Mouse (Mus musculus): ENCODE data around the gene Cfap54. TPM values are rescaled to one million over a fixed set of nuclear protein-coding genes. Genes with fewer than 3 reads are reported as not detected.

Gene Cfap54
- total RNA-seq (2021): 10 to 100 TPM; 14.9 to 21.5 TPM
- long read RNA-seq, experiment 1: 0 reads
- long read RNA-seq, experiment 2, partial matches to known transcripts: 0 of 1 reads
- long read RNA-seq, experiment 2, other reads (novel, unspliced or antisense): 1 of 1 reads

DNA sequence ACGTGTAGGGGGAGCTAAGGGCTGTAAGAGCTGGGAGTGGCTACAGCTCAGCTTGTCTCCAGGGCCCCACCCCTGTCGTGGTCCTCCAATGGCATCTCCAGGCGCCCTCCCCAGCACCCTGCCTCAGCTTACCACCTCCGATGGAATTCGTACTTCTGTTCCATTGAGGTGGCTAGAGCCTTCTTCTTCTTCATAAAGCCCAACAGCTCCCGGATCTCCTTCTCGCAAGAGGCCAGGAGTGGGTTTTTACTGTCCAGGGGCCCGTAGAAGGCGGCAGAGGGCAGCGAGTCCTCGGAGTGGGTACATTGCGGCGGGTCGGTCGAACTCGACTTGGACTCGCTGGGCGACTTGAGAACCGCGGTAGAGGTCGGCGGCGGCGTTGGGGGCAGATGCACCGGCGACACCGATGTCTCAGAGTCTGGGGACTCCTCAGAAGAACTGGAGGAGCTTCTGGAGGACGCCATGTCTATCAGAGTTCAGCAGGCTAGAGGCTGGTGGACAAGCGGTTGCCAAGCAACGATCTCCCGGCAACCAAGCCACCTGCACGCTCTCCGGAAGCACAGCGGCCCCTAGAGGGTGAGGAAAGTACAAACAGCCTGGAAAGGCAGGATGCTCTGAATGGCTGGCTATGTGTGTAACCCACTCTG, at the start of gene Cfap54:
Gene Cfap54, minus strand, starts transcription at position 486 of the 647 bp plus-strand sequence.
- intact Hi-C loops (cut with DNase I): loop anchor here (10.0 kb wide), 1 partner anchor 84 kb away; the partner anchor contains the start of gene Cdk17

DNA sequence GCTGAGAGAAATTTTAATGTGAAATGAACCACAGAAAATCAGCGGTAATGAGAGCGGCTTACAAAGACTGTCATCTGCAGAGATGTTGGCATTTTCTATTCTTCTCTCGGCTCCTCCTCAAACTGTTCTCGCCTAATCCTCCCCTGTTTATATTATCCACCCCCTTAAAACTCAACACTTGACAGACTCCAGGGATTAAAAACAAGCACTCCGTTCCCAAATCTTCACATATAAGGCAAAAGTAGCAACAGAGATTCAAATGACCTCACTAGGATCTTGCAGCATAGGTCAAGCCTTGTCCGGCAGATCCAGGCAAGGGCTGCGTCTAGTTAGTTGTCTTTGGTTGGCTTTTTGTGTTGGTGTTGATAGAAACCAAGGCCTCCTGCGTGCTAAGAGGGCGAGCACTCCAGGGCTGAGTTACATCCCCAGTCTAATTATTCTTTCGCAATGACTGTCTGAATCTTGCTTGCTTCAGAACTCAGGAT, 49.1 kb upstream of the Cfap54 start:
- intact Hi-C loops (cut with DNase I): no loop called here
- peak in 1 of 2 experiments; percentile 33 for DNase-seq (ENCODE audit: low spot score in 2 of 2)

More for the DNA sequence above, at the start of gene Cfap54:
- DNase-seq (ENCODE audit: low spot score in 2 of 2): peak; percentile 91

DNA sequence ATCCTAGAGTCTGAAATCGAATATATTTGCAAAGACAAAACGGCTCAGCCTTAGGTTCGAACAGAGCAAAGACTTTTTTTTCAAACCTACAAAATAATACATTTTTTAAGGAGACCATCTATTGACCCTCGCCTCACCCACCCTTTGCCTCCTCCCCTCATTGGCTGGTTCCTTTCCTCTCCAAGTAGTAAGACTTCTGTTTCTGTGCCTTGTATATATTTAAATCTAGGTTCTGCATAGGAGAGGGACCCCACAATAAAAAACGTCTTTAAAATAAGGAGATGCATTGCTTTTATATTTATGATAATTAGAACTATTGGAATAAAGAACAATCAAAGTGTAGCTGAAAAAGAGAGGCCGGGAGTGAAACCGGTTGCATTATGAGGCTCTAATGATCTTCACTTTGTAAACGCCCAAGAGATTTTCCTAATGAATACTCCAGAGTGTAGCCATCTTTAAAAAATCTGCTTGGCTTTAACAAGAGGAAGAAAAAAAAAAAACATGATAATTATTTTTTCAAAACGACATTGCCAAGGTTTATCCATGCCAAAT, 48.6 kb upstream of the Cfap54 start:
- intact Hi-C loops (cut with DNase I): loop anchor here (10.0 kb wide), 1 partner anchor 55 kb away; no protein-coding TSS in a partner anchor
- DNase-seq (ENCODE audit: low spot score in 2 of 2): no peak

DNA sequence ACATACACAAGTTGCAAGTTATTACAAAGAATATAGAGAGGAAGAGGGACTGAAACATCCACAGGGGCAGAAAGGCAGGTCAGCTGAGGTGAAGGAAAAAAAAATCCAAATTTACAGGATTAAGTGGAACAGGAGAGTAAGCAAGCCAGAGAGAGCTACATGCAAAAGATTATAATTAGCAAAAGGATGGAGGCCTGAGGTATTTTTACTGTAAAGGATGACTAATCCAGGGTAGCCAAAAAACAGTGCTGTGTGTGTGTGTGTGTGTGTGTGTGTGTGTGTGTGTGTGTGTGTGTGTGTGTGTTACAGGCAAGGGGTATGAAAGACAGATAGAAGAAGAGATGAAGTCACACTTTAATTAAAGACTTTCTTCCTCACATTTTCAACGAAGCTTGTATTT, 47.9 kb upstream of the Cfap54 start:
- intact Hi-C loops (cut with DNase I): loop anchor here (10.0 kb wide), 1 partner anchor 55 kb away; no protein-coding TSS in a partner anchor
- peak in 1 of 2 experiments; percentile 77 for DNase-seq (ENCODE audit: low spot score in 2 of 2)

DNA sequence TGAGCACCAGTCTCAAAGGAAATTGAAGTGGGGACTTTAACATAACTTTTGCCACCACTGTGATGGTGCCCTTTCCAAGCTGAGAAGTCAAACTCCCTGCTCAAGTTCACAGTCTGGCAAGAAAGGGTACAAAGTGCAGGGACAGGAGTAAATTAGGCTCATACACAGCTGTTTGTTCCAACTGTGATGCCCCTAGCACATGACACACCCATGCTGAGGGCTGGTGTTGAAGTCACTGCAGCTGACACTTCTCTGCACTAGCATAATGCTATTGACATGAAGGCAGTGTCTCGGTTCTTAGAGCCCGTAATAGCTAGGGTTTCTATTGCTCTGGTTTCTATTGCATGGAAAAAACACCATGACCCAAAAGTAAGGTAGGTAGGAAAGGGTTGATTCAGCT, 47.1 kb upstream of the Cfap54 start:
- no peak for DNase-seq (ENCODE audit: low spot score in 2 of 2)
- intact Hi-C loops (cut with DNase I): loop anchor here (10.0 kb wide), 1 partner anchor 54 kb away; no protein-coding TSS in a partner anchor

DNA sequence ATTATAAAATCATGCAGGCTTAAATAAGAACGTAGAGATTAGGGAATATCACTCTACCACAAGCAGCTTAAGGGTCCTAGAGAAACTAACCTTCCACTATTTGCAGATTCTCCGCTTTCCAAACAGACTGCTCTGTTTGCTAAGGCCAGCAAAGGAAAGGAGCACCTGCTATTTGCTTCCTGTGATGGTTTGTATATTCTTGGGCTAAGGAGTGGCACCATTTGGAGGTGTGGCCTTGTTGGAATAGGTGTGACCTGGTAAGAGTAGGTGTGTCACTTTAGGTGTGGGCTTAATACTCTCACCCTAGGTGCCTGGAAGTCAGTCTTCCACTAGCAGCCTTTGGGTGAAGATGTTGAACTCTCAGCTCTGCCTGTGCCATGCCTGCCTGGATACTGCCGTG, 44.6 kb upstream of the Cfap54 start:
- DNase-seq (ENCODE audit: low spot score in 2 of 2): no peak
- intact Hi-C loops (cut with DNase I): loop anchor here (10.0 kb wide), 1 partner anchor 51 kb away; no protein-coding TSS in a partner anchor

DNA sequence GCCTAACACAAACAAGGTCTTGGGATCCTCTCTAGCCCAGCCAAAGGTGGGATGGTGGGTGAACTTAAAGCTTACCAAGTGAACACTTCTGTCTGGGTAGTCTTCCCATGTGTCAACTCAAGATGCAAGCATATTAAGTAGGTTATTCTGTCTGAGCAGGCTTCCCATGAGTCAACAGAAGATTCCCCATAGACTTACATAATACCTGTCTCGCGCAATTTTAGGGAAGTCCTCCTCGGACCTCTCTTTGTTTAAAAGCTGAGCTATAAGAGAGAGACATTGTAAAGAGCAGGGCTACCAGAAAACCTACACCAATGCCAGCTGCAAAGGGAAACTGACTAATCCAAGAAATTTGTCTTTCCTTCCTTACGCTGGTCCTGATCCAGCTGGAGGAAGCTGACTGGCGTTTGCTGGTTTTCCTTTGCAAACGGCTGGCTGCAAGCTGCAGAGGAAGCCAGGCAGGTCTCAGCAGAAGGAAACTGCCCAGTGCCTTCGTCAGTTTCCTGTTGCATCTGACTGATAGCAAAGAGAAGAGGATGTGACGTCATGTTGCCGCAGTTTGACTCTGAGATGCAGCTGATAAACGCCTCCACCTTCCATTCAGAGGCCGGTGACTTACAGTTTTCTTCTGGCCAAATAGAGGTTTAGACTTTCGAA, 42.7 kb upstream of the Cfap54 start:
- intact Hi-C loops (cut with DNase I): loop anchor here (10.0 kb wide), 1 partner anchor 49 kb away; no protein-coding TSS in a partner anchor
- peak in 1 of 2 experiments; percentile 27 for DNase-seq (ENCODE audit: low spot score in 2 of 2)

DNA sequence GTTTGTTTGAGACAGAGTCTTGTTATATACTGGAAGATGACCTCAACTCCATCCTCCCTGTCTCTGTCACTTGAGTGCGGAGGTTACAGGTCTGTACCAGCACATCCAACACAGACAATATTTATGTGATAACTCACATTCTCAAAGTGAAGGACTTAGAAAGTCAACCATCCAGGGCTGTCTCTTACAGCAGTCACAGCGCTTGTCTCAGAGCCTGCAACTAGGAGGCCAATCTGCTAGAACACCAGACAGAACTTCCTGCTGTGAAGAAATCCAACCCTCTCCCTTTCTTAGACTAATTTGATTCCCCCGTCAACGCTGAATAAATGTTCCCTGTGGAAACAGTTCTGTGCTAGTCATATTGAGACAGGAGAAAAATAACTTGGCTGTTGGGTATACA, 41.9 kb upstream of the Cfap54 start:
- DNase-seq (ENCODE audit: low spot score in 2 of 2): peak in 1 of 2 experiments; percentile 34
- intact Hi-C loops (cut with DNase I): loop anchor here (10.0 kb wide), 1 partner anchor 49 kb away; no protein-coding TSS in a partner anchor

DNA sequence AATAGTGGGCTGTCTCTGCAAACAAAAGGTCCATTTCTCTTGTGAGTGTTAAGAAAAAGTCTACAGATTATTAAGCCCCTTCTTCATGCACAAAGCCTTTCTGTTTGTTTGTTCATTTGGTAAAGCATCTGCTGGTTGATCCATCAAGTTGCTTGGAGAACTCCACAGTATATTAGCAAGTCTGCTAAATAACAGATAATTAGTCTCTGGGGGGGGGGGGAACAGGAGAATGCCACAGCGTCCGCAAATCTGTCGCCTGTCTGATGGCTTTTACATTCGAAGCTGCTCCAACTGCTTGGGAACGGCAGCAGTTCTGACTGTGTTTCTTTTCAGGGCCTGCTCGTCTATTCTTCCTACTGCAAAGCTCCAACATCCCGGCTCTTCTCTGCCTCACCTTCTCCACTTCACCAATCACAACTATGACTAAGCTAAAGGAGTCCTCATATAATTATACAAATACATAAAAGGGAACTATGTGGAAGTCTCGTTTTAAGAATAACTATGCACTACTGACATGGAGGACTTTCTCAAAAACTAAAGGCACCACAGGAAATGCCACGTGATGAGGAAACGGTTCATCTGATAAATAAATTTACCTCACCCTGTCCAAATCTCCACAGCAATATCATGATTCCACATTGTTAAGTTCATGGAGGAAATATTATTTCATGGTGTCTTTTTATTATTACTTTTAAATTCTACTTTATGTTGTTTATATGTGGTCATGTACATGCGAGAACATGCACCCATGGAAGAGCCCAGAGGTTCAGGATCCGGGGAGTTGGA, 41.2 kb upstream of the Cfap54 start:
- no peak for DNase-seq (ENCODE audit: low spot score in 2 of 2)
- intact Hi-C loops (cut with DNase I): loop anchor here (10.0 kb wide), 1 partner anchor 48 kb away; no protein-coding TSS in a partner anchor

DNA sequence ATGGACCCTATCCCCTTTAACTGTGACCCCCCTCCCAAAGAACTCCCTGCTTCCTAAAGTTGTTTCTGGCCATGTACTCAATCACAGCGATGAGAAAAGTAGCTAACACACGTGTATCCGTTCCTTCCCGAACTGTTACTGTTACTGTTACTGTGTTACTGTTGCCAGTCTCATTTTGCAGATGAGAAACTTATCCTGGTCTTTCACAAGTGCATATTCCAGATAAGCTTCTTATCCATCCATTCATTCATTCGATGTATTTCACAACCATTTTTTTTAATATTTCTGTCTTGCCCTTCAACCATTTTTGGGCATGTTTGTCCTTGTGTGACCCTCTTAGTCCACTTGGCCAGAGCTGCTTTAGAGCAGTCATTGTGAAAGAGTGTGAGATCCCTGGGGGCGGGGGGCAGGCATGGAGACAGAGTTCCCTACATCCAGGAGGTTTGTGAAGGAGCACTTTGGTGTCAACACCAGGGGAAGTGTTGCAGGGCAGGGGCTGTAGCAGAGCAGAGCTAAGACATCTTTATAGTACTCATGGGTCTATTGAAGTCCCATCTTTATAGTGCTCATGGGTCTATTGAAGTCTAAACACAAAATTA, 39.9 kb upstream of the Cfap54 start:
- intact Hi-C loops (cut with DNase I): loop anchor here (10.0 kb wide), 1 partner anchor 47 kb away; no protein-coding TSS in a partner anchor
- no peak for DNase-seq (ENCODE audit: low spot score in 2 of 2)

DNA sequence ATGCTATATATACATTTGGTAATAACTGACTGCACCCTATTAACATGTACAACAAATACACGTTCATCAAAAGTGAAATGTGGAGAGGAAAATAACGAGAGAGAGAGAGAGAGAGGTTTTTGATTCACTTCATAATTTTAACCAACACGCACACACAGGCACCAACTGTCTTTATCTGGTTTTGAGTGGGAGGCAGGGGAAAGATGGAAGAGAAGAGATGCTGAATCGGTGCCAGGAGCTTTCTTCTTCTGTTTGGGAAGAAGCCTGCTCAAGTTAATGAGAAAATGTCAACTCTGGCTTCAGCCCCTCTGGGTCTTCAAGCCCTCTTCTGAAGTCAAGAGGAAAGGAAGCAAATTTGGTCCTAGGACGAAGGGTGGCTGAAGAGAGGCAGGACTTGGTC, 38.4 kb upstream of the Cfap54 start:
- DNase-seq (ENCODE audit: low spot score in 2 of 2): peak; percentile 65 to 78
- intact Hi-C loops (cut with DNase I): loop anchor here (10.0 kb wide), 1 partner anchor 45 kb away; no protein-coding TSS in a partner anchor

DNA sequence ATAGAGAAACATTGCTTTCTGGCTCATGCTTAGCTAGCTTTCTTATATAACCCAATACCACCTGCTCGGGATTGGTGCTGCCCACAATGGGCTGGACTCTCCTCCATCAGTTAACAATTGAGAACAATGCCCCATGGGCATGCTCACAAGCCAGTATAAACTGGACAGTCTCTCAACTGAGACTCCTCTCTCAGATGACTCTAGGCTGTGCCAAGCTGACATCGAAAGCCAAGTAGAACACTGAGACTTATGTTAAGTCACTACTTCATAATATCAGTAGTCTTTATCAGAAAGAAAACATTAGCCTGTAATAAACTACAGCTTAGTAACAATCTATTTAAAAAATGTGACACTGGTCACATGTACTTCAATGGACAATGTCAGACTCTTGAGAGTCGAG, 35.2 kb upstream of the Cfap54 start:
- intact Hi-C loops (cut with DNase I): no loop called here
- DNase-seq (ENCODE audit: low spot score in 2 of 2): no peak

DNA sequence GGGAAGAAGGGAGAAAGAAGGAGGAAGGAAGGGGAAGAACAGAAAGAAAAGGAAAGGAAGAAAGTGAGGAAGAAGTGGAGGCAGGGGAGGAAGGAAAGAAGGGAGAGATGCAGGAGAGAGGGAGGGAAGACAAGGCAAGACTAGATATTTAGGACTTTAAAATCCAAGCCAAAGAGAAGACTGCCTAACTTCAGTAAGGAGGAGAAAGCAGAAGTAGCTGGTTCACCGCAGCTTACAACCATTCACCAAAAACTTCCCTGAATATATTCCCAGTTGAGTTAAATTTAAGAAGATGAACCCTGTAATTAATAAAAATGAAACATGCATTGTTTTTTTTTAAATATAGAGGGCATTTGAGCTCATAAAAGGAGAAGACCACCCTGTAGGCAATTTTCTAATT, 34.3 kb upstream of the Cfap54 start:
- intact Hi-C loops (cut with DNase I): no loop called here
- DNase-seq (ENCODE audit: low spot score in 2 of 2): no peak

DNA sequence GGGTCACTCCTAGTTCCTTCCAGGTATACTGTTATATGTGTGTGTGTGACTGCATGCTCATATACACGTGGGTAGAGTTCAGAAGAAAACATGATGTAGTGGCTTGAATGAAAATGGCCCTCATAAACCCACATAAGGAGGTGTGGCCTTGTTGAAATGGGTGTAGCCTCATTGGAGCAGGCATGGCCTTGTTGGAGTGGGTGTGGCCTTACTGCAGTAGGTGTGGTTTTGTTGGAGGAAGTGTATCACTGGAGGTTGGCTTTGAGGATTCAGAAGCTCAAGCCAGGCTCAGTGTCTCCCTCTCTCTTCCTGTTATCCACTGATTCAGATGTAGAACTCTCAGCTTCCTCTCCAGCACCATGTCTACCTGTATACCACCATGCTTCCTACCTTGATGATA, 33.4 kb upstream of the Cfap54 start:
- no peak for DNase-seq (ENCODE audit: low spot score in 2 of 2)
- intact Hi-C loops (cut with DNase I): no loop called here

DNA sequence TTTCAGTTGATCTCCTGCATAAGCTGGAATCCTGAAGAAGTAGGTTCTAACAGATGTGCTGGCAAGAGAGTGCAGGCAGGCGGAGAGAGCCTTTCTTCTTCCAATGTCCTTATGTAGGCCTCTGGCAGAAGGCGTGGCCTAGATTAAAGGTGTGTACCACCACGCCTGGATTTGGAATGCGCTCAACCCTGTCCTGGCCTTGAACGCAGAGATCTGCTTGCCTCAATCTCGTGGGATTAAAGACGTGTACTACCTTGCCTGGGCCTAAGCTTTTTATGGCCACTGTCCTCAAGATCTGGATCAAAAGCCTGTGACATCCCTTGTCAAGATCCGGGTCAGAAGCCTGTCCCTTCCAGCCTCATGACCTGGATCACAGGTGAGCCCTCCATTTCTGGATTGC, 32.5 kb upstream of the Cfap54 start:
- intact Hi-C loops (cut with DNase I): no loop called here
- DNase-seq (ENCODE audit: low spot score in 2 of 2): no peak

DNA sequence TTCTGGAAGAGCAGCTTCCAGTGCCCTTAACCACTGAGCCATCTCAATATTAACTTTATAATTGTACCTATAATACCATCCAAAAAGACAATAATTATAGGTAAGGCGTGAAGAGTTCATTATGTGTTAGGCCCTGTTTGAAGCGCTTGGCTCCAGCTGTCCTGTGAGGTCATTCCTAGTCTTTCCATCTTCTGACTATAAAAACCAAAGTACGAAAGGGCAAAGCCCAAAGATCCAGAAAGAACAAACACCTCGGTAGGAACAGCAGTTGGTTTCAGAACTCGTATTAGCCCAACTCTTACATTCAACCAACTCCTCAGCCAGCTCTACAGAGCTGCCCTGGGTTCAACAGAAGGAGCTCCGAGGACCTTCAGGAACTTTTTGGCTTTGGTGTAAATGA, 30.6 kb upstream of the Cfap54 start:
- no peak for DNase-seq (ENCODE audit: low spot score in 2 of 2)
- intact Hi-C loops (cut with DNase I): no loop called here

DNA sequence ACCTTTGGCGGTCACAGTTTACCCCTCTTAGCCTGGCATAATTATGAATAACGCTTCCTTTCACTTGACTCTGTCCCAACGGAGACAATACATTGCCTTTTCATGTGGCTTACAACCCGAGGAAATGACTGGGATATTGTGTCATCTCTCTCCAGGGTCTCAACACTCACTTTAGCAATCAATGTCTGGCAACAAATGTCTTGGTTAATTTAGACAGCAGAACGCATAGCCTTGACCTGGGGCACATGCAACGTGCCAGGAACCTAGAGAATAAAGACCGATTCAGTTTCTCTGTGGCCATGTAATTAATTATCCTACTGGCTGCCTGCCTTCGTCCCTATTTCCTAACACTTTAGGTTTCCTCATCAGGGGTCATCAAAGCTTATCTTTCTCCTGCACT, 30.0 kb upstream of the Cfap54 start:
- intact Hi-C loops (cut with DNase I): no loop called here
- DNase-seq (ENCODE audit: low spot score in 2 of 2): no peak

DNA sequence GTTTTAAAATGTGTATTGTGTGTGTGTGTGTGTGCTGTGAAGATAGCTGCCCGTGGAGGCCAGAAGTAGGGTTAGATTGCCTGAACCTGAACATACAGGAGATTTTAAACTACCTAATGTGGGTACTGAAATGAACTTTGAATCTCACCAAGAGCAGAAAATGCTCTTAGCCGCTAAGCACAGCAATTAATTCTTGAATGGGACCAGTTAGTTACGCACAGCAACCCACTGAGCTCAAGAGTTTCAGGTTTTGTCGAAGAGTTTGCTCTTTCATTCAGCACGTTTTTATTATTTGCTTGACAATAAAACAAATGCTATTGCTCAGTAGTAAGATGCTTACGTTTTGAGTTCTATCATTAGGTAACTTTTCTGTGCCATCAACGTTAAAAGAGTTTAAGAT, 23.9 kb upstream of the Cfap54 start:
- no peak for DNase-seq (ENCODE audit: low spot score in 2 of 2)

DNA sequence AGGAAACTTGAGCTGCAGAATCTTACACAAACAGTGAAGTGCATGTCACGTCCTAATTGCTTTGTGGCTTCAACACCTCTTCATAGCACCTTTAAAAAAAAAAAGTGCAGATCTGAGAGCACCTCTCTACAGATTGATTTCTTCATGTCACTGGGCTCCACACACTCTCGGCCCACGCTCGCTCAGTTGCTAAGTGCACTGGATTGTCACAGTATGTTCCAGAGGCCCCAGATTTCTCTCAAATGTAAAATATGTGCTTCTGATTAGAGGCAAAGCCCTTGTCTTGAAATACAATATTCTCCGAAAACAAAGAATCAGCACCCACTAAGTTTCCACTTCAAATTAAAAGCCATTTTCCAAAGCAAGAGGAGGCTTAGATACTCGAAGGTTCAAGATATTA, 22.9 kb upstream of the Cfap54 start:
- DNase-seq (ENCODE audit: low spot score in 2 of 2): peak; percentile 64 to 81
- intact Hi-C loops (cut with DNase I): no loop called here

More for the DNA sequence above, 23.9 kb upstream of the Cfap54 start:
- intact Hi-C loops (cut with DNase I): no loop called here
